Mouse (Mus musculus): ENCODE measurements around the gene Hoxd11.

DNA sequence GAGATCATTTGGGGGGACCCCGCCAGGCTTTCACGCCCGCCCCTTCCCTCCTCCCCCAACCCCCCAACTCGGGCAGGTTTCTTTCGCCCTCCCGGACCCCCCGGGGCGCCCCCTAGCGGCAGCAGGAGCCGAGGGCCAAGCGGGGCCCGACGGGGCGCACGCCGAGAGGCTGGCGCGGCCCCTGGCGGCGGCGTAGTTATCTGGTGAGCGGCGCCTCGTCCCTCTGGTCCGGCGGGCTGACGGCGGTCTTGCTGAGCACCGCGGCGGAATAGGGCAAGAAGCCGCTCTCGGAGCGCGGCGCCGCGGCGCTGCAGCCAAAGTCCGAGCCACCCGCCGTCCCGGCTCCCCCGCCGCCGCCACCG is 24.0 kb upstream of the Hoxd11 start:
- TF ChIP-seq CTCF (IDR thresholded peaks at IDR 0.05; ENCODE audit: borderline replicate concordance, control insufficient read depth, extremely low read depth, insufficient read depth, low read length, poor library complexity) (no peak), POLR2A (IDR thresholded peaks at IDR 0.05; ENCODE audit: control insufficient read depth, extremely low read depth, insufficient read depth, low read length, poor library complexity) (no peak)
